Mouse (Mus musculus) olfactory bulb, adult 2 months (tissue): Measurements from ENCODE around the gene Dock11.

Experiments
- CTCF ChIP-seq: fragments of 200-500 bp; IDR thresholded peaks from 2 replicates; pipeline ENCODE4 v1.5.1; 2012; ENCODE audit warnings: low read depth, mild to moderate bottlenecking, low read length, moderate library complexity; ENCODE audit not compliant: insufficient read depth
- POLR2A ChIP-seq: fragments of 200-500 bp; IDR thresholded peaks from 2 replicates; pipeline ENCODE4 v1.6.1; 2012; ENCODE audit warnings: mild to moderate bottlenecking, low read depth, low read length, moderate library complexity; ENCODE audit not compliant: insufficient read depth

DNA sequence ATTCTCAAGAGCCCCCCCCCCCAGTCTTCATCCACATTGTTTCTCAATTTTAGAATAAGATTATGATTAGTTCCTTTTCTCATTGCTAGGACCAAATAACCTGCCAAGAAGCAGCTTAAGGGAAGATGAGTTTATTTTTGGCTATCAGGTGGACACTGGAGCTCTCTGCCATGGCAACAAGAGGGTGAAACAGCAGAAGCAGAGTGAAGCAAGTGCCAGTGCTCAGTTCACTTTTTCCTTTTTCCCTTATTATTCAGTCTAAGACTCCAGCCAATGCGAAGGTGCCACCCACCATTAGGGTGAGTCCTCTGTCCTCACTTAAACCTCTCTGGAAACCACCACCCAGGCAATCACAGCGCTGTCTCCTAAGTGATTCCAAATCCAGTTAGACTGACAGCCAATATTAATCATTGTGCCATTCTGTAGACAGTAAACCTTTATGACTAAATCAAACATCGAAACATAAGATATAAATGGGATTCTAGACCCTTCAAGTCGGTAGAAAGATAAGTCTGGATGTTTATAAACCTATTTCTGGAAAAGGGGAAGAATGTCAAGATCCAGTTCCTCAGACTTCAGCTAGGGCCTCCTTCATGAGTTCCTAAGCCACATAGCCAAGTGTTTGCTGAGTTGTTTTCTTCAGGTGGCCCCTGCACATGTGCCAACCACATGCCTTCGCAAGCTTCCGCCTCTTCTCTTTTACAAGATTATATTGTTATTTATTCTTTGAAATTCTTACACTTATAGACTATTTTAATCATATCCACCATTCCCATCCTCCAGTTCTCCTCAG lies 200.0 kb downstream of the Dock11 start:
- no peak for TF ChIP-seq CTCF
- TF ChIP-seq POLR2A: no peak
